Mouse (Mus musculus): ENCODE results near the gene Sox6. TPM values are rescaled to one million over a fixed set of nuclear protein-coding genes. Genes with fewer than 3 reads are reported as not detected.

The Sox6 gene
- total and polyA plus RNA-seq, 3 experiments, result 2.3 to 162 (median 3.8) TPM

- DNase-seq (ENCODE audit: low spot score) (no peak), ATAC-seq (ENCODE audit: extremely low read depth, insufficient number of reproducible peaks, low FRiP score, poor library complexity, severe bottlenecking) (no peak)
- no peaks in the 10 kb centered on the region for H3K9me3 ChIP-seq (replicated peaks)
- no peak for TF ChIP-seq POLR2AphosphoS5 (IDR thresholded peaks at IDR 0.05; ENCODE audit: insufficient replicate concordance, low read depth, low read length)
- no peak for TF ChIP-seq TAL1 (conservative IDR thresholded peaks at IDR 0.05; ENCODE audit: low read depth, low read length)
- TF ChIP-seq GATA1 (IDR thresholded peaks at IDR 0.05; ENCODE audit: borderline replicate concordance, low read length), result no peak
- no peak for TF ChIP-seq CTCF (IDR thresholded peaks at IDR 0.05; ENCODE audit: low read depth, low read length)
- TF ChIP-seq GATA2 (IDR thresholded peaks at IDR 0.05; ENCODE audit: borderline replicate concordance, low read depth, low read length), result no peak
- H3K4me1 ChIP-seq (ENCODE audit: insufficient read depth, low read depth, low read length), result no peaks in the 10 kb centered on the region
- H3K4me3 ChIP-seq (ENCODE audit: low read depth, low read length), result no peak overlapping the region
- peaks cover 13% of the 10 kb centered on the region for H3K27me3 ChIP-seq (ENCODE audit: insufficient read depth, low read length)
- H3K36me3 ChIP-seq (replicated peaks), result no peaks in the 10 kb centered on the region
Observed at GRCm38 (mm10) chr7:115755272-115755671, 283.3 kb downstream of the Sox6 start.

GRCm38 (mm10) chr7:115754216-115754615, 284.4 kb downstream of the Sox6 start:
- TF ChIP-seq GATA2 (IDR thresholded peaks at IDR 0.05; ENCODE audit: borderline replicate concordance, low read depth, low read length) (no peak), CTCF (IDR thresholded peaks at IDR 0.05; ENCODE audit: low read depth, low read length) (no peak), TAL1 (conservative IDR thresholded peaks at IDR 0.05; ENCODE audit: low read depth, low read length) (no peak), POLR2AphosphoS5 (IDR thresholded peaks at IDR 0.05; ENCODE audit: insufficient replicate concordance, low read depth, low read length) (no peak)
- H3K4me1 ChIP-seq (ENCODE audit: insufficient read depth, low read depth, low read length), result no peaks in the 10 kb centered on the region
- H3K36me3 ChIP-seq (replicated peaks), result no peaks in the 10 kb centered on the region
- DNase-seq (ENCODE audit: low spot score) (no peak), ATAC-seq (ENCODE audit: extremely low read depth, insufficient number of reproducible peaks, low FRiP score, poor library complexity, severe bottlenecking) (no peak)
- peaks cover 15% of the 10 kb centered on the region for H3K27me3 ChIP-seq (ENCODE audit: insufficient read depth, low read length)
- no peaks in the 10 kb centered on the region for H3K9me3 ChIP-seq (replicated peaks)
- no peak overlapping the region for H3K4me3 ChIP-seq (ENCODE audit: low read depth, low read length)

GRCm38 (mm10) chr7:115752121-115752634, 286.4 kb downstream of the Sox6 start:
- Histone ChIP-seq H3K27me3 (ENCODE audit: insufficient read depth, low read length) (peaks cover 15% of the 10 kb centered on the region), H3K4me3 (ENCODE audit: low read depth, low read length) (no peak overlapping the region), H3K4me1 (ENCODE audit: insufficient read depth, low read depth, low read length) (no peaks in the 10 kb centered on the region), H3K36me3 (replicated peaks) (no peaks in the 10 kb centered on the region), H3K9me3 (replicated peaks) (no peaks in the 10 kb centered on the region)
- no peak for TF ChIP-seq GATA2 (IDR thresholded peaks at IDR 0.05; ENCODE audit: borderline replicate concordance, low read depth, low read length)
- TF ChIP-seq POLR2AphosphoS5 (IDR thresholded peaks at IDR 0.05; ENCODE audit: insufficient replicate concordance, low read depth, low read length), result no peak
- no peak for TF ChIP-seq CTCF (IDR thresholded peaks at IDR 0.05; ENCODE audit: low read depth, low read length)
- ATAC-seq (ENCODE audit: extremely low read depth, insufficient number of reproducible peaks, low FRiP score, poor library complexity, severe bottlenecking) (no peak), DNase-seq (ENCODE audit: low spot score) (no peak)

GRCm38 (mm10) chr7:115751083-115751482, 287.5 kb downstream of the Sox6 start:
- TF ChIP-seq CTCF (IDR thresholded peaks at IDR 0.05; ENCODE audit: low read depth, low read length) (no peak), POLR2AphosphoS5 (IDR thresholded peaks at IDR 0.05; ENCODE audit: insufficient replicate concordance, low read depth, low read length) (no peak), GATA1 (IDR thresholded peaks at IDR 0.05; ENCODE audit: borderline replicate concordance, low read length) (no peak), GATA2 (IDR thresholded peaks at IDR 0.05; ENCODE audit: borderline replicate concordance, low read depth, low read length) (no peak), TAL1 (conservative IDR thresholded peaks at IDR 0.05; ENCODE audit: low read depth, low read length) (no peak)
- H3K9me3 ChIP-seq (replicated peaks), result no peaks in the 10 kb centered on the region
- H3K4me3 ChIP-seq (ENCODE audit: low read depth, low read length), result no peak overlapping the region
- peaks cover 15% of the 10 kb centered on the region for H3K27me3 ChIP-seq (ENCODE audit: insufficient read depth, low read length)
- no peaks in the 10 kb centered on the region for H3K4me1 ChIP-seq (ENCODE audit: insufficient read depth, low read depth, low read length)
- no peak for ATAC-seq (ENCODE audit: extremely low read depth, insufficient number of reproducible peaks, low FRiP score, poor library complexity, severe bottlenecking)
- no peaks in the 10 kb centered on the region for H3K36me3 ChIP-seq (replicated peaks)
- DNase-seq (ENCODE audit: low spot score), result no peak

- no peak for ATAC-seq (ENCODE audit: extremely low read depth, insufficient number of reproducible peaks, low FRiP score, poor library complexity, severe bottlenecking)
- Histone ChIP-seq H3K4me1 (ENCODE audit: insufficient read depth, low read depth, low read length) (no peaks in the 10 kb centered on the region), H3K9me3 (replicated peaks) (no peaks in the 10 kb centered on the region), H3K36me3 (replicated peaks) (no peaks in the 10 kb centered on the region), H3K27me3 (ENCODE audit: insufficient read depth, low read length) (peaks cover 15% of the 10 kb centered on the region), H3K4me3 (ENCODE audit: low read depth, low read length) (no peak overlapping the region)
- TF ChIP-seq CTCF (IDR thresholded peaks at IDR 0.05; ENCODE audit: low read depth, low read length), result no peak
- TF ChIP-seq GATA1 (IDR thresholded peaks at IDR 0.05; ENCODE audit: borderline replicate concordance, low read length), result no peak
- no peak for TF ChIP-seq POLR2AphosphoS5 (IDR thresholded peaks at IDR 0.05; ENCODE audit: insufficient replicate concordance, low read depth, low read length)
- no peak for TF ChIP-seq GATA2 (IDR thresholded peaks at IDR 0.05; ENCODE audit: borderline replicate concordance, low read depth, low read length)
- TF ChIP-seq TAL1 (conservative IDR thresholded peaks at IDR 0.05; ENCODE audit: low read depth, low read length), result no peak
- no peak for DNase-seq (ENCODE audit: low spot score)
Observed at GRCm38 (mm10) chr7:115750275-115750825, 288.2 kb downstream of the Sox6 start.

GRCm38 (mm10) chr7:115747541-115747940, 291.1 kb downstream of the Sox6 start:
- H3K27me3 ChIP-seq (ENCODE audit: insufficient read depth, low read length), result peaks cover 12% of the 10 kb centered on the region
- no peak overlapping the region for H3K4me3 ChIP-seq (ENCODE audit: low read depth, low read length)
- DNase-seq (ENCODE audit: low spot score) (no peak), ATAC-seq (ENCODE audit: extremely low read depth, insufficient number of reproducible peaks, low FRiP score, poor library complexity, severe bottlenecking) (no peak)
- H3K36me3 ChIP-seq (replicated peaks), result no peaks in the 10 kb centered on the region
- H3K9me3 ChIP-seq (replicated peaks), result no peaks in the 10 kb centered on the region
- H3K4me1 ChIP-seq (ENCODE audit: insufficient read depth, low read depth, low read length), result no peaks in the 10 kb centered on the region
- TF ChIP-seq POLR2AphosphoS5 (IDR thresholded peaks at IDR 0.05; ENCODE audit: insufficient replicate concordance, low read depth, low read length) (no peak), TAL1 (conservative IDR thresholded peaks at IDR 0.05; ENCODE audit: low read depth, low read length) (no peak), GATA1 (IDR thresholded peaks at IDR 0.05; ENCODE audit: borderline replicate concordance, low read length) (no peak), GATA2 (IDR thresholded peaks at IDR 0.05; ENCODE audit: borderline replicate concordance, low read depth, low read length) (no peak), CTCF (IDR thresholded peaks at IDR 0.05; ENCODE audit: low read depth, low read length) (no peak)

Measured in G1E (cell line).